Mouse (Mus musculus) thymus, postnatal 4 days (tissue): Measurements from ENCODE around the gene Nmd3.
A peak's percentile ranks its signal among the peaks of the same experiment; 100 is the strongest.

Source experiments
- DNase-seq: peaks from one replicate; pipeline ENCODE4 v3.0.0; 2021

Nmd3 gene

DNA sequence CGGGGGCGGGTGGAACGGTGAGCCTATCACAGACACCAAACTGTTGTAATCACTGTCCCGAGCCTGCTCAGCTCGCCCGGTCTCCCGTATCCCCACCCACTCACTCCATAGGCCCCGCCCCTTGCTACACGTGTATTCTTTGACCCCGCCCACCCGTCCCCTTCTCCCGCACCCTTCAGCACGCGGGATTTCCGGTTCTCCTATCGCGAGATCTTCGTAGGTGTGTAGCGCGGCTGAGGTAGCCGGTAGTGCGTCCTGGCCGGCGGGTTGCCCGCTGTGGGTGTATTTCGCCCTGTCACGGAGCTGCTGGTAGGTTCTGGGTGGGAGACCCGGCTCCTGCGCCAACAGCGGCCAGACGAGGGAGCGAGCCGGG is at the start of gene Nmd3:
Gene Nmd3, plus strand, starts transcription at position 172 of the 373 bp plus-strand sequence.
- DNase-seq: peak; percentile 97

DNA sequence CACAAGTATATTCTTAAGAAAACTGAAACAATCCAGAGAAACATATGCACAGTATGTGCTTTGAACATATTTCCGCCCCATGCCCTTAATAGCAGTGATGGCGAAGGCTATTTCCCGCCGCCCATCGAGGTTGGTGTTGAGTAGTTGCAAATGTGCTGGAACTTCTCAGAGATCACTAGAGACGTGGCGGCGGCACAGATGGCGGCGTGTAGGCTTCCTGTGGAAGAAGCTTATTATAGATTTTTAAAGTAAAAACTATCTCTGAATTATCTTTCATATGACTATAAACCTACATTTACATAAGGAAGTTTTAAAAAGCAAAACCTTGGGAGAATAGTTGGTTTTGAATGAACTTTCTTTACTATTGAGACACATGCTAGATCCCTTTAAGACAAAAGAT is 48.4 kb upstream of the Nmd3 start:
- DNase-seq: no peak

- DNase-seq: no peak
These were observed 47.6 kb upstream of the Nmd3 start for GRCm38 (mm10) chr3:69674206-69674605.

DNA sequence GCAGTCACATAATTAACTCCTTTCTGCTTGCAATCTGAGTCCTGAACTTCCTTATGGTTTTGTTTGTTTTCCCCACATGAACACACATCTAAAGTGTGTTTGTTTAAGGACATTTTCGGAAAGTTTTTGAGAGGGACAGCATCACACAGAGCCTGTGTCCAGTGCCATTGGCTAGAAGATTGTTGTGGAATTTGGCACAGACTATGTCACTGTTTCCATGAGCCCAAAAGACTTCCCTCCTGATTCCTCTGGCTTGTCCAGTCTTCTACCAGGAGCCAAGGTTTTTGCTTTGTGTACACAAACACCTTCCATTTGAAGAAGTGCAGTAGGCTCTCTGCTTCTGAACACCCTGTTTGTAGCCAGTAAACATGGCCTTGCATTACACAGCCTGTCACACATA is 32.0 kb upstream of the Nmd3 start:
- no peak for DNase-seq

DNA sequence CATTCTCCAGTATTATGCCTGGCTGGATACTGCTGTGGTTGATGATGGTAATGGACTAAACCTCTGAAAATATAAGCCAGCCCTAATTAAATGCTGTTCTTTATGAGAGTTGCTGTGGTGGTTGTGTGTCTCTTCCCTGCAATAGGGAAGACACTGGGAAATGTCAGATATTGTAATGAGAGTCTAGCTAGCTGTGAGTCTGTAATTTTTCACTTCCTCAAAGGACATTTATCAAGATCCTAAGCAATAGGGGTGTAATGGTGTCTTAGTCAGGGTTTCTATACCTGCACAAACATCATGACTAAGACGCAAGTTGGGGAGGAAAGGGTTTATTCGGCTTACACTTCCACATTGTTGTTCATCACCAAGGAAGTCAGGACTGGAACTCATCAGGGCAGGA is 30.8 kb upstream of the Nmd3 start:
- DNase-seq: no peak

DNA sequence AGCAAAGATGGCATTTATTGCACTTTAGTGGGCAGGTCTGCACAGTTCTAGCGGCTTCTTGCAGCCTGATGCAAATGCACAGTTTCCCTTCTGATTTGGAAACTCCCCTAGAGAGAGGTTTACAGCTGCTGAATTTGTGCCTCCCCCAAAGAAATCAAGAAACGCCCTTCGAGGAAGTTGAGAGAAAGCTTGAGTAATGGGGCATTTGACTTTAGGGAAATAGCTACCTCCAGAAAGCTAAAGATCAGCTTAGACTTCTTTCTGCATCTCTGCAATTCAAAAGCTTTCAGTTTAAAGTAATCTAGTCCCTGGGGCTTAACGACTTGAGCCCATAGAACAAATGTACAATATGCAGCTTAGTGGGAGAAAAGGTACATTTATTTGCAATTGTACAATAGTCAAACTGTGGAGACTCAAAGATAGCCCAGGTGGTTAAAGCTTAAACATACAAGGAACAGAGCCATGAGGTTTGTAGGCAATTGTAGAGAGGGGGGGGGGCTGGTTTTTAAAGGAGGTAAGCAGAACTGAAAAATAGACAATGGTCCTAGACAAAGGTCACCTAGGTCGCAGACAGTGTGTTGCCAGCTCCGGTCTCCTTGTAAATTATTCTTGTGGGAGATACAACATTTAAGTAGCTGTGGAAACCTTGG is 21.8 kb upstream of the Nmd3 start:
- DNase-seq: no peak

DNA sequence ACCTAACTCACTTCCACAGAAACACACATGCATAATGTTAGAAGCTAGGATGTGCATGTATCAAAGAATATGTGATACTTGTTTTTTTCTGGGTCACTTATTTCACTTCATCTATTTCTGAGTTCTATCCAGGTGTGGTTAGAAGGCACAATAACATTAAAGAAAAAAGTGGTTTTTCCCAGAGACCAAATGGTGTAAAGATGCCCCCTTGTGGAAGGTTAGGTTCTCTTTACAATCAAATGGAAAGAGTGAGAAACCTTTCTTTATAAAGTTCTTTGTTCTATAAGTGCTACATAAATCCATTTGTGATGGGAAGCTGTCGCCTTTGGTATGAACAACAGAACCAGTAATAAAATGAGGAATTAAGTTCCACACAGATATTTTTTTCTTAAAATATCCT is 19.9 kb upstream of the Nmd3 start:
- no peak for DNase-seq

GRCm38 (mm10) chr3:69702421-69702820 is 19.4 kb upstream of the Nmd3 start:
- no peak for DNase-seq

DNA sequence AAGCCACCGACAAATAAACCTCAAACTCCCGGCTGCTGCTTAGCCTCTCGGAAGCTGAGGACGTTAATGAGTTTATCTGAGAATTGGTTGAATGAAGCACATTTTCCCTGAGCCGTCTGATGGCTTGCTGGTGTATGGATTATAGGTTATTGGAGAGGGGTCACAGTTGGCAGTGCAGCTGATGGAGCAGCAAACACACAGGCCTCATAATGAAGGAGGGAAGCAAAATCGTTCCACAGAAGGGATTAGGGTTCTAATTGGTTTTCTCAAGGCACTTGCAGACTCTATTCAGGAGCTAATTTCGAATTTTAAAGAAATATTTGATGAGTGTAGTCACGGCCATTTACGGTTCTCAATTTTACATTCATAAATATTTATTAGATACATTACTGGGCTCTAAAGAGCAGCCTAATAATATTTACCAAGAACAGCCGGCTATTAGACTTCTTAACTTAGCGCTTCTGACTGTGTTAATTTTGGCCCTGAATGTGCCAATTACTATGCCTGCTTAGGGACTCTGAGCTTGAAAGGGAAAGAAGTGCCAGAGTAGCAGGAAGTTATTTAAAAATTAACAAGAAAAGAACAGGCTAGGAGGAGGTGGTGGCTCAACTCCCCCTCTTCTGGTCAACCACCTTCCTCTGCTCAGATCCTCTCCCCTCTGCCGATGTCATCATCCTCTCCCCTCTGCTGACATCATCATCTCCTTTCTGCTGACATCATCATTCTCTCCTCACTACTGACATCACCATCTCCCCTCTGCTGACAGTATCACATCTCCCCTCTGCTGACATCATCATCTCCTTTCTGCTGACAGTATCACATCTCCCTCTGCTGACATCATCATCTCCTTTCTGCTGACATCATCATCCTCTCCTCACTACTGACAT is 12.5 kb upstream of the Nmd3 start:
- DNase-seq: no peak

DNA sequence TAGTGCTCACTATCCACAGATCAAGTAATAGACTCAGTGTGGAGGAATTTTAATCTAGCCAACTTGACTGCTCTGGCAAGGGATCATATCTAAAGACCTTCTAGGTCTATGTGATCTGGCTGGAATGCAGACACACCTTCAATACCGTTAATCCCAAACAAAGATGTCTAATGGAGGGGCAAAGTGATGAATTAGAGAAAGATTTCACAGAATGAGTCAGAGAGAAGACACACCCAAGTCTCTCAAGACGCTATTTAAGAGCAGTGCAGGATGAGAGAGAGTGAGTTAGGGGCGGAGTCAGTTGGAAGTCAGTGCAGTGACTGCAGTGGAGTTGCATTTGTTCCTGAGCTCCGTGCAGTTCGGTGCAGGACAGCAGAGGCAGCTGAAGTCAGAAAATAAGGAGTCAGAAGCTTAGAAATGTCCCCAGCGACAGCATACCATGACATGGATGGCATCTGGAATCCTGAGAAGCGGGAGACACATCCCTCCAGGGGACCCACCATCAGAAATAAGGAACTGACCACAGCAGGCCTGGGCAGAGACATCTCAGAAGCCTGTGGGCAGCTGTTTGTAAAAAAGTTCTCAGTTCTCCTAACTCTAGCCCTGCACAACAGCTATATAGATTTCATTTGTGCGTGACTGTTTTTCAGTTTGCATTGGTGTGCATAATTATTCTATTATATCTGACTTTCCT is 9.7 kb upstream of the Nmd3 start:
- DNase-seq: no peak

DNA sequence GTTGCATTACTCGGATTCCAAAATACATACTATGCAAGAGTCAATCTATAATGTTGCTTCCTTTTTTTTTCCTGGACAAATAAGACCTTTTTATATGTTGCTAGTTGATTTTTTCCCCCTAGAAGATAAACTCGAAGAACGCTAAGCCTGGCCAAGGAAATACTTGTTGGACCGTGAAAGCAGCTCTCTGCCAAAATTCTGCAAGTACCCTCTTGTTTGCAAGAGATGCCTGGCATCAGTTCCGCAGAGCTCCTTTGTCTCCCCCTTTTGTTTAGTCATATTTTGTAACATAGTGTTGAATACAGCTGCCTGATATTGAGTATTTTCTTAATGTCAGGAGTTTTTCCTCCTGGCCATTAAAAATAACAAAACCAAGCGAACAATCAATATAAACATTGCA is 4.3 kb upstream of the Nmd3 start:
- DNase-seq: no peak

GRCm38 (mm10) chr3:69722187-69722867 is 542 bp downstream of the Nmd3 start:
- DNase-seq: peak; percentile 25

GRCm38 (mm10) chr3:69723161-69723560 is 1.4 kb downstream of the Nmd3 start:
- DNase-seq: no peak

DNA sequence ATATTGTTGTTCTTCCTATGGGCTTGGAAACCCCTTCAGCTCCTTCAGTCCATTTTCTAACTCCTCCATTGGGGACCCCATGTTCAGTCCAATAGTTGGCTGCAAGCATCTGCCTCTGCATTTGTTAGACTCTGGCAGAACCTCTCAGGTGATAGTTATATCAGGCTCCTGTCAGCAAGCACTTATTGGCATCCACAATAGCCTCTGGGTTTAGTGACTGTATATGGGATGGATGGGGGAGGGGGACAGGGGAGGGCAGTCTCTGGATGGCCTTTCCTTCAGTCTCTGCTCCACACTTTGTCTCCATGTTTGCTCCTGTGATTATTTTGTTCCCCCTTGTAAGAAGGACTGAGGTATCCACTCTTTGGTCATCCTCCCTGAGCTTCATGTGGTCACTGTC is 9.1 kb downstream of the Nmd3 start:
- no peak for DNase-seq

- DNase-seq: no peak
These were observed 12.2 kb downstream of the Nmd3 start for GRCm38 (mm10) chr3:69733939-69734338.

DNA sequence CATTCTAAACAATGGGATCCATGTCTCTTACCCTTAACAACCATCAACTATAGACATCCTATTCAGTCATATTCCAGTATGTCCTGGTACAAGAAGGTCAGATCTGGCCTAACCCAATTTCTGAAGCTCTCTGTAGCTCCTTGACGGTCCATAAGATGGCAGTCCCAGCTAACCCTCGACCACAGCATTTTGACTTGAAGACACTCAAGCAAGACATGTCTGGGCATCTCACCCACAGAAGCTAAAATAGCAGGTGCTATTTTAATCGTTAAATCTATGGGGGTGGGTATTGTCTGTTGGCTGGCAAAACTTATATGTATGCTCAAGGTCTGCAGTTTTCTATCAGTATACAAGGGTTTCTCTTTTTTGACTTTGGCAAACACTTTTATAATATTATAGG is 33.4 kb downstream of the Nmd3 start:
- DNase-seq: no peak

- DNase-seq: no peak
These were observed 34.2 kb downstream of the Nmd3 start for GRCm38 (mm10) chr3:69755968-69756367.

DNA sequence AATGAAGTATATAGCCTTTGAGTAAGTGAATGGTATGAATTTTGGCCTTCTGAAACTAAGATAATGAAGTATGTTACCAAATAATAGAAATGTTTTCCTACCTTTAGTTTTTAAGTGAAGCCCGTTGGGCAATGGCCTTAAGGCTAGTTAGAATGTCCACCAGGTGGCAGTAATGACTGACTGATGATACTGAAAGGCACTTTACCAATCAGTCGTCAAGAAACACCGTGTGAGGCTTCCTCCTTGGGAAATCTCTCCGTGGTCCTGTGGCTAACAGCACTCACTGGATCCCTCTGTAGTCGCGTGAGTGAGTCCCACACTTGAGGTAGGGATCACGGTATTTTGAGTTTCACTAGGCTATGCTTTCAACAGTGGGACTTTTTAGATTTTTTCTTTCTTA is 34.7 kb downstream of the Nmd3 start:
- DNase-seq: peak; percentile 59

DNA sequence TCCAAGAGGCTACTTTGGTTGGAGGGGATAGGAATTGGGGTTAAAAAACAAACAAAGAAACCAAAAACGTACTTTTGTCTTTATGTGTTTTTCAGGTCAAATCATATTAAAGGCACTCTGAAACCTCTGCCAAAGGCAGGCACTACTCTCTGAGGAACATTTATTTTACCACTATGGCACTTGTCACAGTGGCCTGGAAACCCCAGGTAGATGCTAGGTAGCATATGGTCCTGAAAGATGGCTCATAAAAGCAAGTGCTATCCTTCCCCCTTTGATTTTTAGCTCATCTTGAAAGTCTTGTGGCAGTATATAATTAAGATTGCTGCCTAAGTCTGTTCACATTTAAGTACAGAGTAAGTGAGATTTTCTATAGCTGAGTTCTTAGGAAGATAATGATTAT is 35.7 kb downstream of the Nmd3 start:
- no peak for DNase-seq

GRCm38 (mm10) chr3:69760081-69760480 is 38.3 kb downstream of the Nmd3 start:
- no peak for DNase-seq

- DNase-seq: no peak
These were observed 39.4 kb downstream of the Nmd3 start for GRCm38 (mm10) chr3:69761195-69761594.

GRCm38 (mm10) chr3:69762838-69763368 is 41.1 kb downstream of the Nmd3 start:
- no peak for DNase-seq
